Mouse (Mus musculus) midbrain, embryonic 10.5 days (tissue): Measurements from ENCODE around the gene Olfr68. TPM values are rescaled to one million over a fixed set of nuclear protein-coding genes. Genes with fewer than 3 reads are reported as not detected.
"Not testable (repeated sequence)": the region's sequence is repeated elsewhere in the genome, so short reads cannot be mapped to it uniquely, and the experiment has no call there.

Experiments
- DNase-seq: peaks from one replicate; pipeline ENCODE4 v3.0.0-alpha.2; 2017; ENCODE audit warnings: low spot score
- H3K27ac ChIP-seq: fragments of 300-500 bp; sonication (generic); replicated peaks from 2 replicates; pipeline ENCODE4 v1.5.1; 2016; ENCODE audit warnings: mild to moderate bottlenecking
- H3K27me3 ChIP-seq: fragments of 300-500 bp; sonication (generic); 2 replicates; pipeline ENCODE4 v1.6.1; 2016; ENCODE audit warnings: low read depth, mild to moderate bottlenecking; ENCODE audit not compliant: poor library complexity, severe bottlenecking
- H3K36me3 ChIP-seq: fragments of 300-500 bp; sonication (generic); 2 replicates; pipeline ENCODE4 v1.6.1; 2016; ENCODE audit warnings: mild to moderate bottlenecking, moderate library complexity
- H3K4me1 ChIP-seq: fragments of 300-500 bp; sonication (generic); 2 replicates; pipeline ENCODE4 v1.6.1; 2016
- H3K4me3 ChIP-seq: fragments of 300-500 bp; sonication (generic); 2 replicates; pipeline ENCODE4 v1.5.1; 2016; ENCODE audit warnings: mild to moderate bottlenecking, moderate library complexity
- H3K9me3 ChIP-seq: fragments of 300-500 bp; sonication (generic); replicated peaks from 2 replicates; pipeline ENCODE4 v1.6.1; 2016; ENCODE audit warnings: mild to moderate bottlenecking
- WGBS: fragments of 180-500 bp; shearing (Covaris S2); methylation state at CpG from one replicate; pipeline ENCODE4 v1.1.7; 2016; 5-methylcytosine and 5-hydroxymethylcytosine counted together
- polyA plus RNA-seq: library from polyadenylated mRNA; unstranded; fragments of >200 nt; fragmentation: Nextera tagmentation; extraction: Ambion mirVana; gene quantifications from 2 replicates; pipeline ENCODE4 v1.2.1, GENCODE M21; 2016

Olfr68 gene
- polyA plus RNA-seq = not detected in 2 replicates

- H3K4me1 ChIP-seq = no peaks in the 10 kb centered on the region
- no peak for DNase-seq
- no peaks in the 10 kb centered on the region for H3K9me3 ChIP-seq
- H3K4me3 ChIP-seq = no peak within 1 kb of the TSS
- H3K27ac ChIP-seq = no peak within 1 kb of the TSS
- H3K36me3 ChIP-seq = no peaks in the 10 kb centered on the region
- no peaks in the 10 kb centered on the region for H3K27me3 ChIP-seq
- 85% methylated on average over 3 of the region's 3 CpGs for WGBS
These were observed at the start of gene Olfr68 for GRCm38 (mm10) chr7:103779598-103779997. Olfr68 (minus strand) TSS chr7:103779698.

- no peaks in the 10 kb centered on the region for H3K27me3 ChIP-seq
- no peaks in the 10 kb centered on the region for H3K4me1 ChIP-seq
- H3K36me3 ChIP-seq = no peaks in the 10 kb centered on the region
- no peak for DNase-seq
- 90% methylated on average over 4 of the region's 4 CpGs for WGBS
- no peak within 1 kb of the TSS for H3K4me3 ChIP-seq
- no peaks in the 10 kb centered on the region for H3K9me3 ChIP-seq
- no peak within 1 kb of the TSS for H3K27ac ChIP-seq
These were observed 48.3 kb upstream of the Olfr68 start, which contains the start of gene Hbb-bs for GRCm38 (mm10) chr7:103827808-103828207. Hbb-bs (minus strand) TSS chr7:103828096.

- not testable (repeated sequence) for H3K4me1 ChIP-seq, H3K36me3 ChIP-seq, DNase-seq, H3K9me3 ChIP-seq, H3K4me3 ChIP-seq, H3K27me3 ChIP-seq, H3K27ac ChIP-seq
- WGBS = no CpG with 5 or more reads among the region's 2 CpGs
These were observed 47.6 kb upstream of the Olfr68 start for GRCm38 (mm10) chr7:103827139-103827538.

- 73% methylated on average over 3 of the region's 3 CpGs for WGBS
- H3K27me3 ChIP-seq = no peaks in the 10 kb centered on the region
- H3K9me3 ChIP-seq = no peaks in the 10 kb centered on the region
- no peaks in the 10 kb centered on the region for H3K36me3 ChIP-seq
- H3K27ac ChIP-seq = no peak overlapping the region
- no peak overlapping the region for H3K4me3 ChIP-seq
- no peaks in the 10 kb centered on the region for H3K4me1 ChIP-seq
- no peak for DNase-seq
These were observed 46.9 kb upstream of the Olfr68 start for GRCm38 (mm10) chr7:103826255-103826887.

GRCm38 (mm10) chr7:103825536-103826254 is 46.2 kb upstream of the Olfr68 start:
- no peaks in the 10 kb centered on the region for H3K36me3 ChIP-seq
- no peaks in the 10 kb centered on the region for H3K27me3 ChIP-seq

GRCm38 (mm10) chr7:103824597-103824996 is 45.1 kb upstream of the Olfr68 start:
- Histone ChIP-seq H3K27me3 (no peaks in the 10 kb centered on the region), H3K4me3 (no peak overlapping the region), H3K27ac (no peak overlapping the region), H3K4me1 (no peaks in the 10 kb centered on the region), H3K36me3 (no peaks in the 10 kb centered on the region), H3K9me3 (no peaks in the 10 kb centered on the region)
- DNase-seq = no peak
- 91% methylated on average over 2 of the region's 2 CpGs for WGBS

More at GRCm38 (mm10) chr7:103825536-103826254, 46.2 kb upstream of the Olfr68 start:
- Histone ChIP-seq H3K4me3 (no peak overlapping the region), H3K9me3 (no peaks in the 10 kb centered on the region), H3K27ac (no peak overlapping the region), H3K4me1 (no peaks in the 10 kb centered on the region)
- 92% methylated on average over 3 of the region's 3 CpGs for WGBS
- no peak for DNase-seq

GRCm38 (mm10) chr7:103815085-103815484 is 35.6 kb upstream of the Olfr68 start:
- 60% methylated on average over 1 of the region's 2 CpGs for WGBS
- H3K9me3 ChIP-seq, H3K4me1 ChIP-seq, H3K4me3 ChIP-seq, DNase-seq, H3K27me3 ChIP-seq, H3K36me3 ChIP-seq, H3K27ac ChIP-seq: not testable (repeated sequence)

GRCm38 (mm10) chr7:103813766-103814165 is 34.3 kb upstream of the Olfr68 start, which contains the start of gene Hbb-bt:
Hbb-bt (minus strand) TSS chr7:103813996.
- 89% methylated on average over 3 of the region's 3 CpGs for WGBS
- DNase-seq = no peak
- Histone ChIP-seq H3K36me3 (no peaks in the 10 kb centered on the region), H3K27ac (no peak within 1 kb of the TSS), H3K4me1 (no peaks in the 10 kb centered on the region), H3K9me3 (no peaks in the 10 kb centered on the region), H3K4me3 (no peak within 1 kb of the TSS), H3K27me3 (no peaks in the 10 kb centered on the region)

GRCm38 (mm10) chr7:103813152-103813551 is 33.7 kb upstream of the Olfr68 start:
- no CpG with 5 or more reads among the region's 3 CpGs for WGBS
- H3K27me3 ChIP-seq, H3K9me3 ChIP-seq, H3K27ac ChIP-seq, H3K4me1 ChIP-seq, DNase-seq, H3K4me3 ChIP-seq, H3K36me3 ChIP-seq: not testable (repeated sequence)

GRCm38 (mm10) chr7:103812174-103812573 is 32.7 kb upstream of the Olfr68 start:
- WGBS = 75% methylated on average over 1 of the region's 1 CpGs
- Histone ChIP-seq H3K27ac (no peak overlapping the region), H3K9me3 (no peaks in the 10 kb centered on the region), H3K4me1 (no peaks in the 10 kb centered on the region), H3K27me3 (no peaks in the 10 kb centered on the region), H3K36me3 (no peaks in the 10 kb centered on the region), H3K4me3 (no peak overlapping the region)
- no peak for DNase-seq

- 100% methylated on average over 1 of the region's 1 CpGs for WGBS
- no peaks in the 10 kb centered on the region for H3K4me1 ChIP-seq
- no peak overlapping the region for H3K4me3 ChIP-seq
- H3K9me3 ChIP-seq = no peaks in the 10 kb centered on the region
- DNase-seq = no peak
- no peak overlapping the region for H3K27ac ChIP-seq
- H3K36me3 ChIP-seq = no peaks in the 10 kb centered on the region
- no peaks in the 10 kb centered on the region for H3K27me3 ChIP-seq
These were observed 31.8 kb upstream of the Olfr68 start for GRCm38 (mm10) chr7:103811223-103811845.

- H3K27me3 ChIP-seq = no peaks in the 10 kb centered on the region
These were observed 31.2 kb upstream of the Olfr68 start for GRCm38 (mm10) chr7:103810746-103811145.

GRCm38 (mm10) chr7:103810296-103810695 is 30.8 kb upstream of the Olfr68 start:
- Histone ChIP-seq H3K27ac (no peak overlapping the region), H3K4me1 (no peaks in the 10 kb centered on the region), H3K27me3 (no peaks in the 10 kb centered on the region), H3K9me3 (no peaks in the 10 kb centered on the region), H3K36me3 (no peaks in the 10 kb centered on the region), H3K4me3 (no peak overlapping the region)
- DNase-seq = no peak
- 90% methylated on average over 1 of the region's 1 CpGs for WGBS

More at GRCm38 (mm10) chr7:103810746-103811145, 31.2 kb upstream of the Olfr68 start:
- no peak overlapping the region for H3K4me3 ChIP-seq
- H3K36me3 ChIP-seq = no peaks in the 10 kb centered on the region
- 86% methylated on average over 3 of the region's 3 CpGs for WGBS
- H3K27ac ChIP-seq = no peak overlapping the region
- no peaks in the 10 kb centered on the region for H3K4me1 ChIP-seq
- H3K9me3 ChIP-seq = no peaks in the 10 kb centered on the region
- DNase-seq = no peak
